Mouse (Mus musculus) liver, embryonic 16.5 days (tissue): ENCODE results near the gene Taar7a. TPM values are rescaled to one million over a fixed set of nuclear protein-coding genes. Genes with fewer than 3 reads are reported as not detected.
A peak's percentile ranks its signal among the peaks of the same experiment; 100 is the strongest.

Source experiments
- ATAC-seq: fragments of 200-750 bp; cut with Nextera tagmentation; 2 replicates; pipeline ENCODE4 v1.8.0; 2017; ENCODE audit warnings: low read depth, mild to moderate bottlenecking, moderate number of reproducible peaks, moderate library complexity
- H3K27ac ChIP-seq: fragments of 300-500 bp; sonication (generic); 2 replicates; pipeline ENCODE4 v1.5.1; 2014; ENCODE audit warnings: mild to moderate bottlenecking, low read length
- H3K27me3 ChIP-seq: fragments of 300-500 bp; sonication (generic); 2 replicates; pipeline ENCODE4 v1.6.1; 2014; ENCODE audit warnings: low read depth, low read length, mixed read lengths; ENCODE audit not compliant: control insufficient read depth, insufficient read depth
- H3K36me3 ChIP-seq: fragments of 300-500 bp; sonication (generic); 2 replicates; pipeline ENCODE4 v1.6.1; 2014; ENCODE audit warnings: mild to moderate bottlenecking; ENCODE audit not compliant: control insufficient read depth, insufficient read depth
- H3K4me1 ChIP-seq: fragments of 300-500 bp; sonication (generic); 2 replicates; pipeline ENCODE4 v1.6.1; 2014; ENCODE audit warnings: low read depth, low read length, mixed read lengths; ENCODE audit not compliant: control insufficient read depth
- H3K4me2 ChIP-seq: fragments of 300-500 bp; sonication (generic); 2 replicates; pipeline ENCODE4 v1.6.1; 2014; ENCODE audit warnings: low read depth, low read length, mixed read lengths
- H3K4me3 ChIP-seq: fragments of 300-500 bp; sonication (generic); 2 replicates; pipeline ENCODE4 v1.5.1; 2014; ENCODE audit warnings: low read depth, mild to moderate bottlenecking, low read length
- H3K9ac ChIP-seq: fragments of 300-500 bp; sonication (generic); 2 replicates; pipeline ENCODE4 v1.6.1; 2014; ENCODE audit warnings: low read depth, low read length
- H3K9me3 ChIP-seq: fragments of 300-500 bp; sonication (generic); replicated peaks from 2 replicates; pipeline ENCODE4 v1.6.1; 2016; ENCODE audit warnings: low read length; ENCODE audit not compliant: control insufficient read depth
- WGBS: fragments of 180-500 bp; shearing (Covaris S2); extraction: QIAGEN DNeasy Blood & Tissue Kit; methylation state at CpG from one replicate; pipeline ENCODE4 v1.1.7; 2014; ENCODE audit not compliant: insufficient replicate concordance; 5-methylcytosine and 5-hydroxymethylcytosine counted together
- polyA plus RNA-seq: library from polyadenylated mRNA; unstranded; fragments of >200 nt; fragmentation: Nextera tagmentation; extraction: Ambion mirVana; gene quantifications from 2 replicates; pipeline ENCODE4 v1.2.1, GENCODE M21; 2015

The Taar7a gene
- polyA plus RNA-seq, result not detected in 2 replicates

- H3K9ac ChIP-seq, result no peak within 1 kb of the TSS
- H3K4me3 ChIP-seq, result no peak within 1 kb of the TSS
- no peak for ATAC-seq
- no peaks in the 10 kb centered on the region for H3K4me1 ChIP-seq
- H3K36me3 ChIP-seq, result no peaks in the 10 kb centered on the region
- no peak within 1 kb of the TSS for H3K27ac ChIP-seq
- H3K27me3 ChIP-seq, result no peaks in the 10 kb centered on the region
- 71% methylated on average over 3 of the region's 3 CpGs for WGBS
- H3K4me2 ChIP-seq, result no peak within 1 kb of the TSS
- no peaks in the 10 kb centered on the region for H3K9me3 ChIP-seq
Measured at GRCm38 (mm10) chr10:23993381-23993780, at the start of gene Taar7a. Taar7a (minus strand) TSS chr10:23993481.

GRCm38 (mm10) chr10:24040120-24040869 is 47.0 kb upstream of the Taar7a start:
- H3K9ac ChIP-seq, result no peak overlapping the region
- ATAC-seq, result peak; percentile 78
- H3K9me3 ChIP-seq, result no peaks in the 10 kb centered on the region
- no peaks in the 10 kb centered on the region for H3K27me3 ChIP-seq
- WGBS, result 27% methylated on average over 2 of the region's 2 CpGs
- H3K27ac ChIP-seq, result no peak overlapping the region
- no peaks in the 10 kb centered on the region for H3K4me1 ChIP-seq
- no peak overlapping the region for H3K4me3 ChIP-seq
- no peaks in the 10 kb centered on the region for H3K36me3 ChIP-seq
- H3K4me2 ChIP-seq, result no peak overlapping the region

DNA sequence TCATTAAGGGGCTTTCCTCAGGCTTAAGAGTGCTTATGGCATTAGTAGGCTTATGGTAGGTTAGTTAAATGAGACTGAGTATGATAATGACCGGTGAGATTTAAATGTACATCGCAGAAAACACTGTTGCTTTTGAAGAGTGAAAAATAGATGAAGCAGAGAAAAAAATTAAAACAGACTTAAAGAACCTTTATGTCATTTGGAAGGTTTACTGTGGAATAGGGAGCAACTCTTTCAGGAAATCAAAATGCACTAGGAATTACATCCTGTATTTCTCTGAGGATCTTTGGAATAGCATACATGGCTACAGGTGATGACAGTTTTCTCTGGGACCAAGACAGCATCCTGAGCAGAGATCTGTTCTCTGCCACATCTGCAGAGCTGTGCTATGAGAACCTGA is 44.0 kb upstream of the Taar7a start, which contains the start of gene Taar7e:
Taar7e (plus strand) TSS at position 301 of the 400 bp plus-strand sequence.
- 75% methylated on average over 2 of the region's 2 CpGs for WGBS

DNA sequence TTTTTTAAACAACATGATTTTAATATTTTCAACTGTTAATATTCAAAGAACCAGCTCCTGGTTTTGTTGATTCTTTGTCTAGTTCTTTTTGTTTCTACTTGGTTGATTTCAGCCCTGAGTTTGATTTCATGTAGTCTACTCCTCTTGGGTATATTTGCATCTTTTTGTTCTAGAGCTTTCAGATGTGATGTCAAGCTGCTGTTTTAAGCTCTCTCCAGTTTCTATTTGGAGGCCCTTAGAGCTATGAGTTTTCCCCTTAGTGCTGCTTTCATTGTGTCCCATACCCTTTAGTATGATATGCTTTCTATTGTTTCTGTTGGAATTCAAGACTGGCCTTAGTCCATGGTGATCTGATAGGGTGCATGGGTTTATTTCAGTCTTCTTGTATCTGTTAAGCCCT is 38.1 kb upstream of the Taar7a start:
- no peaks in the 10 kb centered on the region for H3K9me3 ChIP-seq
- H3K4me3 ChIP-seq, result no peak overlapping the region
- ATAC-seq, result no peak
- no peak overlapping the region for H3K4me2 ChIP-seq
- no peak overlapping the region for H3K27ac ChIP-seq
- no peaks in the 10 kb centered on the region for H3K4me1 ChIP-seq
- H3K27me3 ChIP-seq, result no peaks in the 10 kb centered on the region
- no peaks in the 10 kb centered on the region for H3K36me3 ChIP-seq
- H3K9ac ChIP-seq, result no peak overlapping the region

More for the DNA sequence above, 44.0 kb upstream of the Taar7a start, which contains the start of gene Taar7e:
- Histone ChIP-seq H3K4me1 (no peaks in the 10 kb centered on the region), H3K36me3 (no peaks in the 10 kb centered on the region), H3K27me3 (no peaks in the 10 kb centered on the region), H3K9ac (no peak within 1 kb of the TSS), H3K4me2 (no peak within 1 kb of the TSS), H3K9me3 (no peaks in the 10 kb centered on the region), H3K4me3 (no peak within 1 kb of the TSS), H3K27ac (no peak within 1 kb of the TSS)
- no peak for ATAC-seq

DNA sequence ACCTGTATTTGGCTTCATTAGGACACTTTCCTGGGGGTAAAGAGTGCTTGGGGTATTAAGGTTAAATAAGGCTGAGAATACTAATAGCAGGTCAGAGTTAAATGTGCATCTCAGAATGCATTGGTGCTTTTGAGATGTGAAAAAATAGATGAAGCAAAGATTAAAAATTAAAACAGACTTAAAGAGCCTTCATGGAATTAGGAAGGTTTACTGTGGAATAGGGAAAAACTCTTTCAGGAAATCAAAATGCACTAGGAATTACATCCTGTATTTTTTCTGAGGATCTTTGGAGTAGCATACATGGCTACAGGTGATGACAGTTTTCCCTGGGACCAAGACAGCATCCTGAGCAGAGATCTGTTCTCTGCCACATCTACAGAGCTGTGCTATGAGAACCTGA is 33.6 kb upstream of the Taar7a start, which contains the start of gene Taar7d:
Taar7d (plus strand) TSS at position 301 of the 400 bp plus-strand sequence.
- Histone ChIP-seq H3K27me3 (no peaks in the 10 kb centered on the region), H3K9me3 (no peaks in the 10 kb centered on the region), H3K4me2 (no peak within 1 kb of the TSS), H3K4me3 (no peak within 1 kb of the TSS), H3K36me3 (no peaks in the 10 kb centered on the region), H3K4me1 (no peaks in the 10 kb centered on the region), H3K9ac (no peak within 1 kb of the TSS), H3K27ac (no peak within 1 kb of the TSS)
- ATAC-seq, result no peak

DNA sequence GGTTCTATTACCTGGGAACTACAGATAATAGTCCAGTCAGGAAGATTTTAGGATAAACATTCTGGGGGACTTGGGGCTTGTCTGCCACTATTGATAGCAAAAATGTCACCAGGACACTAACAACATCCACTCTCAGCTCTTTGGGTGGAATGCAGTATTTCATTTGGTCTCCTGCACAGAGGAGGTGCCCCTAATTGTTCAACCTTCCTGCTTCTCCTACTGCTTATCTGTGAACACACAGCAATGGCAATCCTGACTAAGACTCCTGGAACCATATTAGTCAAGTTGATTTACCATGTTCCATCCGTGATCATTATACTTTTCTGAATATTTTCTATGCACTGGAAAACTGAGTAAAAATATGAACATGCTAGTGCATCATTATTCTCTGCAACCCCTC is 14.9 kb upstream of the Taar7a start:
- no peak overlapping the region for H3K27ac ChIP-seq
- peaks cover 8% of the 10 kb centered on the region for H3K4me1 ChIP-seq
- peak; percentile 39; the same call in 1 of the 2 replicates for ATAC-seq
- H3K36me3 ChIP-seq, result no peaks in the 10 kb centered on the region
- no peaks in the 10 kb centered on the region for H3K9me3 ChIP-seq
- no peak overlapping the region for H3K4me3 ChIP-seq
- no peaks in the 10 kb centered on the region for H3K27me3 ChIP-seq
- H3K9ac ChIP-seq, result no peak overlapping the region
- 45% methylated on average over 1 of the region's 1 CpGs for WGBS
- no peak overlapping the region for H3K4me2 ChIP-seq

DNA sequence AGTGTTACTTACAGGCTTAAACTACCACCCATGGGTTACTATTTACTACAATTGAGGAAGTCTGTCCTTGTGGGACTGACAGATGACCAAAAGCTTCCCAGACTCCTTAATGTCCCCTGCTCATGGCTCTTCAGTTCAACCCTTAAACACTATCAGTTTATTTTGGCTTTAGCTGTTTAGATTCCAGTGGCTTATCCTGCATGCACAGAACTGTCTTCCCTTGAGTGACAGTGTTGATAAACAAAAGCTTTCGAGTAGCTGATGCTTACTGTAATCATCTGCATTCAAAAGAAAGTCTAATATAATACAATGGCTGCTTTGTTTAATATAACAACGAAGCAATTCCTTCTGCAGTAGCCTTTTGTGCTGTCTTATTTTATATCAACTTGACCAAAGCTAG is 13.8 kb upstream of the Taar7a start:
- no peaks in the 10 kb centered on the region for H3K9me3 ChIP-seq
- no peak overlapping the region for H3K4me3 ChIP-seq
- no peaks in the 10 kb centered on the region for H3K27me3 ChIP-seq
- H3K4me2 ChIP-seq, result 0 out of 2 replicates have a peak overlapping the region, but pooled peaks have one; percentile 17
- peak; percentile 81 for ATAC-seq
- H3K36me3 ChIP-seq, result no peaks in the 10 kb centered on the region
- H3K4me1 ChIP-seq, result peaks cover 8% of the 10 kb centered on the region
- no peak overlapping the region for H3K9ac ChIP-seq
- H3K27ac ChIP-seq, result no peak overlapping the region
- WGBS, result 20% methylated on average over 2 of the region's 2 CpGs

DNA sequence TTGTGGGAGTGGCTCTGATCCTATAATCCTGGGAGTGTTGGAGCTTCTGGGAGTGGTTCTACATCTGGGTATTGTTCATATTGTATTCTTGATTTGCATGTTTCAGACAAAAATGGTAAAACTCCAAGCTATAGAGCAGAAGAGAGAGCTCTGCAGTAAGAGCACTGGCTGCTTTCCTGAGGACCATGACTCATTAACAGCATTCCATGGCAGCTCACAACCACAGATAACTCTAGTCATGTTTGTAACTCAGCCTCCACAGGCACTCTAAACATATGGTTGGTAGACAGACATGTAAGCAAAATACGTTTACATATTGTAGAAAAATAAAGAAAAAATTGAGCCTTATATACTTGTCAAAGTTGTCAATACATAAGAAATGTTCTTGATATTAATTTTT is 13.2 kb upstream of the Taar7a start:
- H3K27me3 ChIP-seq, result no peaks in the 10 kb centered on the region
- no peak overlapping the region for H3K4me3 ChIP-seq
- 26% methylated on average over 1 of the region's 1 CpGs for WGBS
- H3K4me1 ChIP-seq, result peaks cover 8% of the 10 kb centered on the region
- H3K27ac ChIP-seq, result no peak overlapping the region
- H3K4me2 ChIP-seq, result no peak overlapping the region
- ATAC-seq, result no peak
- no peaks in the 10 kb centered on the region for H3K36me3 ChIP-seq
- no peak overlapping the region for H3K9ac ChIP-seq
- H3K9me3 ChIP-seq, result no peaks in the 10 kb centered on the region

DNA sequence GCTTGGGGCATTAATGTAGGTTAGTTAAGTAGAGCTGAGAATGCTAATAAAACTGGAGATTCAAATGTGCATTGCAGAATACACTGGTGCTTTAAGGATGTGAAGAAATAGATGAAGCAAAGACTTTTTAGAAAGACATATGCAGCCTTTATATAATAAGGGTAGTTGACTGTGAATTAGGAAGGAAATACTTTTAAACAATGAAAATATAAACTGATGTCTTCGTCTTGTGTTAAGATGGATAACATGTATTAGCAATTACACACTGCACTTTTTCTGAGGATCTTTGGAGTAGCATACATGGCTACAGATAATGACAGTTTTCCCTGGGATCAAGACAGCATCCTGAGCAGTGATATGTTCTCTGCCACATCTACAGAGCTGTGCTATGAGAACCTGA is 6.4 kb upstream of the Taar7a start, which contains the start of gene Taar7b:
Taar7b (plus strand) TSS at position 301 of the 400 bp plus-strand sequence.
- Histone ChIP-seq H3K4me3 (no peak within 1 kb of the TSS), H3K4me2 (no peak within 1 kb of the TSS), H3K27me3 (no peaks in the 10 kb centered on the region), H3K27ac (no peak within 1 kb of the TSS), H3K4me1 (no peaks in the 10 kb centered on the region), H3K9ac (no peak within 1 kb of the TSS), H3K36me3 (no peaks in the 10 kb centered on the region), H3K9me3 (no peaks in the 10 kb centered on the region)
- ATAC-seq, result no peak
- WGBS, result 68% methylated on average over 1 of the region's 1 CpGs
